Mouse (Mus musculus): ENCODE measurements around the gene Prr5. TPM values are rescaled to one million over a fixed set of nuclear protein-coding genes. Genes with fewer than 3 reads are reported as not detected.
A peak's percentile ranks its signal among the peaks of the same experiment; 100 is the strongest.

Prr5 gene
- total RNA-seq (2021) = 10 to 100 TPM; 18.6 to 20.6 TPM
- long read RNA-seq, partial matches to known transcripts = 3 of 27 reads
- long read RNA-seq, other reads (novel, unspliced or antisense) = 21 of 27 reads

GRCm38 (mm10) chr15:84668938-84669747, at the start of gene Prr5:
Gene Prr5 (plus strand): TSS chr15:84669620.
- DNase-seq (ENCODE audit: low spot score in 2 of 2) = peak; percentile 29

DNA sequence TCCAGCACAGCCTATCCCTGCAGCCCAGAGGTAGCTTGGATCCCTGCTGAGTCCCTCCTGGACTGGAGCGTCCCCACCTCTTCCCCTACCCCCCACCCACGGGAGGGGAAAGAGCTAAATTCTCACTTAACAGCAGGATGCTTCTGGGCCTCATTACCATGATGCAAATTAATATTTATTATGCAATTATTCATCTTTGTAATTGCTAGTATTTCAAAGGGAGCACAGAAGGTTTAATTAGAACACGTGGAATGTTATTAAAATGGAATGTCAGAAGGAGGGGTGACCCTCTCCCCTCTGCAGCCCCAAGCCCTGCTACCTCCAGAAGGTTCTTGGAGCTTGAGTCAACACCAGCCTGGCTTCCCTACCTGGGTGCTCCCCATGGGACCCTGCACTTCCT, 49.4 kb upstream of the Prr5 start:
- no peak for DNase-seq (ENCODE audit: low spot score in 2 of 2)

DNA sequence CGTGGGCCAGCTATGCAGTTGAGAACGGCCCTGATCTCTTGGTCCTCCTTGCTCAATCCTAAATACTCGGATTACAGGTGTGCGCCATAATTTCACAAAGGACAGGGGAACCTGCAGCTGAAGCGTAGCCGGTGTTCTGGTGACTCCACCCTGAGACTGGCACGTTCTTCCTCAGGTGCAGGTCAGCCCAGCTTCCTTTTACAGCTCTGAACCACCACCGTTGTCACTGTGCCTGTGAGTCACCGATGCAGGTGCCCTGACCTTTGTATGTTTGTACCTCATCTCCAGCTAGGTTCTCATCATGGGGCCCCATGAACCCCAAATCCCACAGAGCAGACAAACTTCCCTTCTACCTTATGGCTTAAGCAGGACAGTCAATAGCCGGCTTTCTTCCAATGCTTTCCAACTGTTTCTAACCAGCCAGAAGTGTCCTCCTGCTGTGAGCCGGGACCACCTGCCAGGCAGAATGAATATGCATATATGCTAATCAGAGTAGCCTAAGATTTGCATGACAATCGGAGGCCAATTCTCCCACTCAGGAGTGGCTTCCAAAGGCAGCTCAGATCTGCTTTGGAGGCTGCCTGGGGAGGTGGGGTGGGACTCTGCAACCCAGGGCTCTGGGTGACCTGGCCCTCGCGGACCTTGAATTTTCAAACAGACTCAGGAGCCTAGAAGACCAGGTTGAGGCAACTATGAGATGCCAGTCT, 47.5 kb upstream of the Prr5 start:
- DNase-seq (ENCODE audit: low spot score in 2 of 2) = peak; percentile 45 to 54

- no peak for DNase-seq (ENCODE audit: low spot score in 2 of 2)
Observed at GRCm38 (mm10) chr15:84624870-84625269, 44.5 kb upstream of the Prr5 start.

DNA sequence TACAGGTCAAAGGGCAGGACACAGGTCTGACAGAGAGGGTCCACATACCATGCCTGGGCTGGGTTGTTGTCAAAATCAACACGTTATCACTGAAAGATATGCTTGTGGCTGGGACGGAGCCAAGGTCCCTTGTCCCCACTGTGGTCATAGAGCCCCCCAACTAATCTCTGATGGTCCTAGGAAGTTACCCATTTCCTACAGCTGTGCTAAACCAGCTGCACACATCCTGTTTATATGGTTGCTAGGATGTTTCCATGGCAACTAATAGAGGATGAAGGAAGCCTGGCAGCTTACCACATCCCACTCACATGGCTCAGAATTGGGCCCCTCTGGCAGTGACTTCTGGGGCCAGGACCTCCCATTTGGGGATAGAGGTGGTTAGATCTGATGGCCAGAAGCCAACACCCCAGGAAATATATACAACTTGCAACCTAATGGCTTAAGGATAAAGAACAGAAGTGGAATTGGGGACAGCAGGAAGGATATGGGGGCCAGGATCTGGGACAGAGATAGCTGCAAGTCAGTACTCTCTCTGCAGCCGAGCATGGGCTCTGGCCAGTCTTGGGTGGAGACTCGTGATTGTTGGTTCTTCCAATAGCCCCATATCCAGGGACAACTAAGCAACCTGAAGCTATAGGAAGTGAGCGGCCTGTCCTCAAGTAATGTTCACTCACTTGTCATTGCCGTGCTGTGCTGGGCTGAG, 43.6 kb upstream of the Prr5 start:
- DNase-seq (ENCODE audit: low spot score in 2 of 2) = no peak

DNA sequence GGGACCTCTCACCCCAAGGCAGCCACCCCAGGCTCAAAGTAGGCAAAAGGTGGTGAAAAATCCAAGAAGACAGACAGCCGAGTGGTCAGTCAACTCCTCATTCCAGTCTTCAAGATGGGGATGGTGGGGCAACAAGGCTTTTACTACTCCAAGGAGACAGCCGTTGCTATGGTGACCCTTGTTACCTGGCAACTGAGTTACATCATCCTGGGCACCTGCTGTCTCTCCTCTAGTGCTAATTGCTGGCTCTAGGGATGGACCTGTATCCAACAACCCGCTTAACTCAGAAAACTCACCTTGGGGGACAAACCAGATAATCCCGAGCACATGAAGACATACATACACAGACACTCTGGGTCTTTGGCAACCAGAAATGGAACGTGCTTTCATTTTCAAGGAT, 42.1 kb upstream of the Prr5 start:
- DNase-seq (ENCODE audit: low spot score in 2 of 2) = no peak

- DNase-seq (ENCODE audit: low spot score in 2 of 2) = peak; percentile 71 to 79
Observed at GRCm38 (mm10) chr15:84629680-84630079, 39.7 kb upstream of the Prr5 start.

- peak; percentile 75 to 84 for DNase-seq (ENCODE audit: low spot score in 2 of 2)
Observed at GRCm38 (mm10) chr15:84631560-84631959, 37.9 kb upstream of the Prr5 start.

DNA sequence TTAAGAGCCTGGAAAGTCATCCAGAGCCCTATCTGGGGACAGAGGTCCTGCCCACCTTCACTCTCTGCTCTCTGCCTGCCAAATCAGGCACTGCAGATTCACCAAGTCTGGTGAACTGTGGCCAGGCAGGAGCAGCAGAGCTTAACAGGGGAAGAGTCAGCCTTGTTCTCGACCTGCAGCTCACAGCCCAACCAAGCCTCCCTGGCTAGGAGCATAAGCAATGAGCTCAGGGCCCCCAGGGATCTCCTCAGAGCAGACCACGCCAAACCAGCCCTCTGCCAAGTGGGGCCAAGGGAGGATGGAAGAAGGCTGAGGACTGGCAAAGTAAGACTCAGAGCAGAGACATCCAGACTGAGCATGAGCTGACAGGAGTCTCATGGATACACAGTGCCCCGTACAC, 35.1 kb upstream of the Prr5 start:
- DNase-seq (ENCODE audit: low spot score in 2 of 2) = no peak

- DNase-seq (ENCODE audit: low spot score in 2 of 2) = no peak
Observed at GRCm38 (mm10) chr15:84638405-84638804, 31.0 kb upstream of the Prr5 start.

- DNase-seq (ENCODE audit: low spot score in 2 of 2) = no peak
Observed at GRCm38 (mm10) chr15:84639072-84639450, 30.4 kb upstream of the Prr5 start.

DNA sequence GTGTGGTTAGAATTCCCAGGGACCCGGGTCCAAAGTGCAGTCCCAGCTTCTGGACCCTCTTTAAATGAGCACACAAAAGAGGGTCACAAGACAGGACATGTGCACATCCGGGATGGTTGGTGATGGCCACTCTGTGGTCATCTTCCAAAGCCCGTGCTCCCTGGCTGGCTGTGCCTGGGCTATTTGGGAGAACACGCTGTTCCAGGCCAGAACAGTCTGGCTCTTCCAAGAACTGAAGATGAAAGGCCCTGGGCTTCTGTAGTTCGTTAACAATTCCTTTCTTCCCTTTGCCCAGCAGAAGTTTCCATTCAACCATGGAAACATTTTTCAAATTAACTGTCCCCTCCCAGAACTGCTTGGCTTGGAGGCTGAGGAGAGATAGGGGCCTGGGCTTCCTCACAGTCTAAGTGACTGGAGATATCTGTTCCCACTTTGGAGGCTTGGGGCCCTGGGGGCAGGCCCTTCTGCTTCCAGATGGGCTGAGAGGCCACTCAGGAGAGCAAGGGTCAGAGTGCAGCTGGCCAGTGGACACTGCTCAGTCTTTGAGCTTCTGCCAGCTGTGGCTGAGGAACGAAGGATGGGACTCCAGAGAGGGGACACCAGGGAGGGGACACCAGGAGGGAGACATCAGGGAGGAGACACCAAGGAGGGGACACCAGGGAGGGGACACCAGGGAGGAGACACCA, 29.8 kb upstream of the Prr5 start:
- no peak for DNase-seq (ENCODE audit: low spot score in 2 of 2)

GRCm38 (mm10) chr15:84640722-84641121, 28.7 kb upstream of the Prr5 start:
- DNase-seq (ENCODE audit: low spot score in 2 of 2) = peak; percentile 38 to 53

GRCm38 (mm10) chr15:84641127-84641526, 28.3 kb upstream of the Prr5 start:
- no peak for DNase-seq (ENCODE audit: low spot score in 2 of 2)

DNA sequence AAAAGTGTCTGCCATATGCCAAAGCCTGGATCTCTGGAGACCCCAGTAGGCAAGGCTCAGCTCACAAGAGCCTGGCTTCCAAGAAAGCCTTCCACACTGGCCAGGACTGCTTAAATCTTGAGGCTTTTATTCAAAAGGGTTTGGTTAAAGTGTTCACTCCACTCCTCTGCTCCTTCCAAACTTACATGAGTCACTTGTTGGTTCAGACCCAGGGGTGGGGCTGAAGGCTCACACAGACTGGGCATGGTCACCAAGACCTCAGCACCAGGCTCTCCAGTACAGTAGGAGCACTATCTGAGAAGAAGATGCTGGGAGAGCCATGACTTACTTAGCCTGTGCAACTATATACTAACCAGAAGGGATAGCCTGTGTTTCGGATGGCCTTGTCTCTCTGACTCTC, 27.5 kb upstream of the Prr5 start:
- DNase-seq (ENCODE audit: low spot score in 2 of 2) = no peak

- no peak for DNase-seq (ENCODE audit: low spot score in 2 of 2)
Observed at GRCm38 (mm10) chr15:84643178-84643577, 26.2 kb upstream of the Prr5 start.

- no peak for DNase-seq (ENCODE audit: low spot score in 2 of 2)
Observed at GRCm38 (mm10) chr15:84651481-84651880, 17.9 kb upstream of the Prr5 start.

- DNase-seq (ENCODE audit: low spot score in 2 of 2) = no peak
Observed at GRCm38 (mm10) chr15:84653151-84653550, 16.3 kb upstream of the Prr5 start.

GRCm38 (mm10) chr15:84653979-84654966, 15.1 kb upstream of the Prr5 start:
- DNase-seq (ENCODE audit: low spot score in 2 of 2) = peak; percentile 74 to 78

- DNase-seq (ENCODE audit: low spot score in 2 of 2) = no peak
Observed at GRCm38 (mm10) chr15:84654975-84655374, 14.4 kb upstream of the Prr5 start.

All from layer of hippocampus, postnatal 10 days (tissue).